Mouse (Mus musculus): ENCODE results near the gene Tiam1. TPM values are rescaled to one million over a fixed set of nuclear protein-coding genes. Genes with fewer than 3 reads are reported as not detected.

Tiam1 gene
- total and polyA plus RNA-seq, 2 experiments from 2014 or later: 20.5 to 42.4 TPM

GRCm38 (mm10) chr16:89757384-89757783, 386.2 kb downstream of the Tiam1 start:
- Histone ChIP-seq H3K27me3 (ENCODE audit: insufficient read depth, low read length) (no peaks in the 10 kb centered on the region), H3K27ac (ENCODE audit: low read depth, low read length) (no peak overlapping the region), H3K9me3 (ENCODE audit: low read length) (no peaks in the 10 kb centered on the region), H3K4me2 (ENCODE audit: low read depth) (no peak overlapping the region), H3K4me3 (ENCODE audit: low read depth, low read length) (no peak overlapping the region), H3K9ac (no peak overlapping the region), H3K36me3 (ENCODE audit: insufficient read depth) (no peaks in the 10 kb centered on the region), H3K4me1 (ENCODE audit: insufficient read depth) (peaks cover 4% of the 10 kb centered on the region; the same call in 1 of the 2 replicates)
- TF ChIP-seq CTCF (IDR thresholded peaks at IDR 0.05; ENCODE audit: low read depth): no peak
- DNase-seq (peak; percentile 82), ATAC-seq (peak; percentile 88)
- WGBS: 28% methylated on average over 5 of the region's 5 CpGs

- no peak for ATAC-seq
- Histone ChIP-seq H3K4me2 (ENCODE audit: low read depth) (no peak overlapping the region), H3K36me3 (ENCODE audit: insufficient read depth) (no peaks in the 10 kb centered on the region), H3K4me1 (ENCODE audit: insufficient read depth) (no peaks in the 10 kb centered on the region), H3K9me3 (ENCODE audit: low read length) (no peaks in the 10 kb centered on the region), H3K27ac (ENCODE audit: low read depth, low read length) (no peak overlapping the region), H3K4me3 (ENCODE audit: low read depth, low read length) (no peak overlapping the region), H3K9ac (no peak overlapping the region), H3K27me3 (ENCODE audit: insufficient read depth, low read length) (no peaks in the 10 kb centered on the region)
- no peak for TF ChIP-seq CTCF (IDR thresholded peaks at IDR 0.05; ENCODE audit: low read depth)
- 64% methylated on average over 3 of the region's 3 CpGs for WGBS
- no peak for DNase-seq
Observed at GRCm38 (mm10) chr16:89754709-89755108, 388.9 kb downstream of the Tiam1 start.

- H3K27me3 ChIP-seq (ENCODE audit: insufficient read depth, low read length): no peaks in the 10 kb centered on the region
- no peak for ATAC-seq
- H3K9me3 ChIP-seq (ENCODE audit: low read length): no peaks in the 10 kb centered on the region
- no peaks in the 10 kb centered on the region for H3K4me1 ChIP-seq (ENCODE audit: insufficient read depth)
- WGBS: 22% methylated on average over 2 of the region's 2 CpGs
- no peak for DNase-seq
- no peaks in the 10 kb centered on the region for H3K36me3 ChIP-seq (ENCODE audit: insufficient read depth)
- TF ChIP-seq CTCF (IDR thresholded peaks at IDR 0.05; ENCODE audit: low read depth): no peak
- no peak overlapping the region for H3K4me2 ChIP-seq (ENCODE audit: low read depth)
- H3K4me3 ChIP-seq (ENCODE audit: low read depth, low read length): no peak overlapping the region
- H3K27ac ChIP-seq (ENCODE audit: low read depth, low read length): no peak overlapping the region
- no peak overlapping the region for H3K9ac ChIP-seq
Observed at GRCm38 (mm10) chr16:89747864-89748263, 395.7 kb downstream of the Tiam1 start.

GRCm38 (mm10) chr16:89739559-89739958, 404.0 kb downstream of the Tiam1 start:
- DNase-seq (no peak), ATAC-seq (no peak)
- H3K9me3 ChIP-seq (ENCODE audit: low read length): no peaks in the 10 kb centered on the region
- 54% methylated on average over 2 of the region's 2 CpGs for WGBS
- H3K4me3 ChIP-seq (ENCODE audit: low read depth, low read length): no peak overlapping the region
- no peak overlapping the region for H3K27ac ChIP-seq (ENCODE audit: low read depth, low read length)
- no peaks in the 10 kb centered on the region for H3K27me3 ChIP-seq (ENCODE audit: insufficient read depth, low read length)
- no peak for TF ChIP-seq CTCF (IDR thresholded peaks at IDR 0.05; ENCODE audit: low read depth)
- H3K9ac ChIP-seq: no peak overlapping the region
- no peaks in the 10 kb centered on the region for H3K36me3 ChIP-seq (ENCODE audit: insufficient read depth)
- H3K4me2 ChIP-seq (ENCODE audit: low read depth): no peak overlapping the region
- no peaks in the 10 kb centered on the region for H3K4me1 ChIP-seq (ENCODE audit: insufficient read depth)

GRCm38 (mm10) chr16:89738963-89739362, 404.6 kb downstream of the Tiam1 start:
- H3K4me3 ChIP-seq (ENCODE audit: low read depth, low read length): no peak overlapping the region
- no peaks in the 10 kb centered on the region for H3K27me3 ChIP-seq (ENCODE audit: insufficient read depth, low read length)
- DNase-seq (no peak), ATAC-seq (no peak)
- H3K9ac ChIP-seq: no peak overlapping the region
- no peaks in the 10 kb centered on the region for H3K4me1 ChIP-seq (ENCODE audit: insufficient read depth)
- no peak for TF ChIP-seq CTCF (IDR thresholded peaks at IDR 0.05; ENCODE audit: low read depth)
- no peak overlapping the region for H3K4me2 ChIP-seq (ENCODE audit: low read depth)
- H3K36me3 ChIP-seq (ENCODE audit: insufficient read depth): no peaks in the 10 kb centered on the region
- WGBS: 9% methylated on average over 6 of the region's 6 CpGs
- no peaks in the 10 kb centered on the region for H3K9me3 ChIP-seq (ENCODE audit: low read length)
- H3K27ac ChIP-seq (ENCODE audit: low read depth, low read length): no peak overlapping the region

Other genes with a start within 250 kb of the Tiam1 start
- 184 and 223 TPM in 2 replicates for gene Sod1, start 77.0 kb upstream of the Tiam1 start, total RNA-seq (2014; rRNA removed)
- gene Sod1, start 77.0 kb upstream of the Tiam1 start, polyA plus RNA-seq (2015; fragmentation: Nextera tagmentation; extraction: Ambion mirVana): 1,167 and 1,378 TPM in 2 replicates
- gene Scaf4, start 140.7 kb upstream of the Tiam1 start, total RNA-seq (2014; rRNA removed): 10.7 and 15.7 TPM in 2 replicates
- 12.2 and 16.9 TPM in 2 replicates for gene Scaf4, start 140.7 kb upstream of the Tiam1 start, polyA plus RNA-seq (2015; fragmentation: Nextera tagmentation; extraction: Ambion mirVana)
- 12.9 and 20.6 TPM in 2 replicates for gene Hunk, start 242.2 kb upstream of the Tiam1 start, total RNA-seq (2014; rRNA removed)
- gene Hunk, start 242.2 kb upstream of the Tiam1 start, polyA plus RNA-seq (2015; fragmentation: Nextera tagmentation; extraction: Ambion mirVana): 4.2 and 5.2 TPM in 2 replicates